Mouse (Mus musculus): ENCODE results near the gene Slc12a1. TPM values are rescaled to one million over a fixed set of nuclear protein-coding genes. Genes with fewer than 3 reads are reported as not detected.

Slc12a1 gene
- polyA plus RNA-seq, 2 experiments, result 0.06 TPM

DNA sequence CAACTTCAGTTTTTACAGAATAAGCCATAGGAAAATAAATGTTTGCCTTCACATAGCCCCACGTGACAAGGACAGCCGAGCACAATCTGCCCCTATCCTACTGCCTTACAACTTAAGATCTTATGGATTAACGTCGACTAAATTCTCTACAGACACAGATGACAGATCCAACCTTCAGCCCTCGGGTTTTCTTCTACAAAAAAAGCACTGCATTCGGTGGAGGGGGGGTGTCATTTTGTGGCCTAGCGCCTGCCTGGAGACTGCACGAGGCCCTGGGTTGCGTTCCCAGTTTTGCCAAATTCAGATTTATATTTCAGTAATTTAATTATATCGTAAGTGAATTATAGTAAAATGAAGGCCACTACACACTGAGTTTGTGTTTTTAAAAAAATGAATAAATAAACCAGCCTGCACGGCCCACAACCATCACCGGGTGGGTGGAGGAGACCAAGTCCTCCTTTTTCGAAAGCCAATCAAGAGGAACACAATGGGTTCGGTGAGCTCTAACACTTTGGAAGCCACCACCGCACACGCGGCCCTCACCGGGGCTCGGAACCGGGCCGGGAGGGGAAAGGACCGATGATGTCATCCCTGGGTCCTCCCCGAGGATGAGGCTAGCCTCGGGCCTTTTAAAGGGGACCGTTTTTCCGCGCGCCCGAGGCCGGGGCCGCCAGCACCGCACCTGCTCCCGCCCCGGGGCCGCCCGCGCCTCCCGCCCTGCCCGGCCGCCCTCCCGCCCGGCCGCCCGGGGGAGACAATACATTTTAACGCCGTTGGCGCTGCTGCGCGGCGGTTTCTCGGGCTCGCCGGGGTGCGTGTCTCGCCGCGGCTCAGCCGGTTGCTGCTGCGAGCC lies 29.5 kb upstream of the Slc12a1 start:
- WGBS, result under 1% methylated on average over 26 of the region's 59 CpGs
- DNase-seq (ENCODE audit: low spot score) (peak; percentile 14), ATAC-seq (ENCODE audit: low FRiP score, low read depth) (peak; percentile 69)
- H3K9ac ChIP-seq (ENCODE audit: low read depth, low read length, severe bottlenecking), result peak overlapping the region; percentile 98
- no peak for TF ChIP-seq POLR2A (IDR thresholded peaks at IDR 0.05; ENCODE audit: borderline replicate concordance, extremely low read depth, insufficient read depth, insufficient read length)
- peak overlapping the region; percentile 77 for H3K4me3 ChIP-seq (replicated peaks; ENCODE audit: low read length)
- H3K4me1 ChIP-seq (ENCODE audit: control insufficient read depth, insufficient read depth, low read length), result peaks cover 12% of the 10 kb centered on the region
- no peaks in the 10 kb centered on the region for H3K27me3 ChIP-seq (ENCODE audit: control insufficient read depth, insufficient read depth, low read length)
- no peaks in the 10 kb centered on the region for H3K36me3 ChIP-seq (ENCODE audit: control insufficient read depth, insufficient read depth, low read length)
- H3K4me2 ChIP-seq (replicated peaks; ENCODE audit: low read depth, low read length, severe bottlenecking), result peak overlapping the region; percentile 56
- H3K9me3 ChIP-seq (ENCODE audit: control insufficient read depth, low read length), result no peaks in the 10 kb centered on the region
- peak overlapping the region; percentile 92 for H3K27ac ChIP-seq (replicated peaks; ENCODE audit: low read depth, low read length)

DNA sequence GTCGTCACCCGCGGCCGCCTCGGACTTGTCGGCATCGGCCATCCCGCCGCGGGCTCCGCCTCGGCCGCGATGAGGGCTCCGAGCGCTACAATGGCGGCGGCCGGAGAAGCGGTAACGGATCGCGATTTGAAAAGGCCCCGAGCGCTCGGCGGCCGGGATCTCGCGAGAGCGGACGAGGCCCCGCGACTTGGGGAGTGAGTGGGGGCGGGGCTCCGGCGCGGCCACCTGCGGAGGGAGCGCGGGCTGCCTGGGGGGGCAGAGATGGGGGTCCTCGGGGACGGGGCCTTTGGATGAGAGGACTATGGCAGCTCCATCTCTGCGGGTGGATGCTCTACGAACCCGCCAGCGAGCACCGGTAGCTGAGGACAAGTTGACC lies 28.8 kb upstream of the Slc12a1 start, which contains the start of gene Myef2:
TSS of gene Myef2 (minus strand) at position 185 of the 376 bp plus-strand sequence.
- Histone ChIP-seq H3K9me3 (ENCODE audit: control insufficient read depth, low read length) (no peaks in the 10 kb centered on the region), H3K4me3 (replicated peaks; ENCODE audit: low read length) (peak within 1 kb of the TSS; percentile 77), H3K27me3 (ENCODE audit: control insufficient read depth, insufficient read depth, low read length) (no peaks in the 10 kb centered on the region), H3K4me1 (ENCODE audit: control insufficient read depth, insufficient read depth, low read length) (peaks cover 12% of the 10 kb centered on the region), H3K27ac (replicated peaks; ENCODE audit: low read depth, low read length) (peak within 1 kb of the TSS; percentile 92), H3K4me2 (replicated peaks; ENCODE audit: low read depth, low read length, severe bottlenecking) (peak within 1 kb of the TSS; percentile 56), H3K9ac (ENCODE audit: low read depth, low read length, severe bottlenecking) (peak within 1 kb of the TSS; percentile 98), H3K36me3 (ENCODE audit: control insufficient read depth, insufficient read depth, low read length) (no peaks in the 10 kb centered on the region)
- peak; percentile 90 for ATAC-seq (ENCODE audit: low FRiP score, low read depth)
- no peak for TF ChIP-seq POLR2A (IDR thresholded peaks at IDR 0.05; ENCODE audit: borderline replicate concordance, extremely low read depth, insufficient read depth, insufficient read length)
- DNase-seq (ENCODE audit: low spot score), result peak; percentile 75
- WGBS, result 2% methylated on average over 19 of the region's 48 CpGs

DNA sequence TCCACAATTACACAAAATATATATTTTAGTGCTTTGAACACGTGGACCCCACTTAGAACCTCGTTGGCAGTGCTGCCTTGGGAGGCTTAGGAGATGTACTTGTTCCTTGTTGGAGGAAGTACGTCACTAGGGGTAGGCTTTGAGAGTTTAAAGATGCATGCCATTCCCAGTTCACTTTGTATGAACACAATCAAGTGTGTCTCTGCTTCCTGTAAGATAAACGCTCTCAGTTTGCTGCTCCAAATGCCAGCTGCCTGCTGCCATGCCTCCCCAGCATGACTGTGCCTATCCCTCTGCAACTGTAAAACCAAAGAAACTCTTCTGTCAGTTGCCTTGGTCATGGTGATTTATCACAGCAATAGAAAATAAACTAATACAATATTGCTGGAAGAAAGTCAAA lies 26.5 kb upstream of the Slc12a1 start:
- no peak overlapping the region for H3K4me2 ChIP-seq (replicated peaks; ENCODE audit: low read depth, low read length, severe bottlenecking)
- no peaks in the 10 kb centered on the region for H3K36me3 ChIP-seq (ENCODE audit: control insufficient read depth, insufficient read depth, low read length)
- no peak overlapping the region for H3K4me3 ChIP-seq (replicated peaks; ENCODE audit: low read length)
- H3K9ac ChIP-seq (ENCODE audit: low read depth, low read length, severe bottlenecking), result no peak overlapping the region
- no peak for DNase-seq (ENCODE audit: low spot score)
- H3K27ac ChIP-seq (replicated peaks; ENCODE audit: low read depth, low read length), result no peak overlapping the region
- no peak for TF ChIP-seq POLR2A (IDR thresholded peaks at IDR 0.05; ENCODE audit: borderline replicate concordance, extremely low read depth, insufficient read depth, insufficient read length)
- no peaks in the 10 kb centered on the region for H3K27me3 ChIP-seq (ENCODE audit: control insufficient read depth, insufficient read depth, low read length)
- H3K9me3 ChIP-seq (ENCODE audit: control insufficient read depth, low read length), result no peaks in the 10 kb centered on the region
- WGBS, result 32% methylated on average over 4 of the region's 4 CpGs
- peaks cover 12% of the 10 kb centered on the region for H3K4me1 ChIP-seq (ENCODE audit: control insufficient read depth, insufficient read depth, low read length)
- ATAC-seq (ENCODE audit: low FRiP score, low read depth), result no peak

- 80% methylated on average over 3 of the region's 3 CpGs for WGBS
- no peak for ATAC-seq (ENCODE audit: low FRiP score, low read depth)
- DNase-seq (ENCODE audit: low spot score), result no peak
- Histone ChIP-seq H3K9ac (ENCODE audit: low read depth, low read length, severe bottlenecking) (no peak overlapping the region), H3K4me3 (replicated peaks; ENCODE audit: low read length) (no peak overlapping the region), H3K9me3 (ENCODE audit: control insufficient read depth, low read length) (no peaks in the 10 kb centered on the region), H3K27me3 (ENCODE audit: control insufficient read depth, insufficient read depth, low read length) (no peaks in the 10 kb centered on the region), H3K27ac (replicated peaks; ENCODE audit: low read depth, low read length) (no peak overlapping the region), H3K4me1 (ENCODE audit: control insufficient read depth, insufficient read depth, low read length) (peaks cover 5% of the 10 kb centered on the region), H3K4me2 (replicated peaks; ENCODE audit: low read depth, low read length, severe bottlenecking) (no peak overlapping the region), H3K36me3 (ENCODE audit: control insufficient read depth, insufficient read depth, low read length) (no peaks in the 10 kb centered on the region)
- no peak for TF ChIP-seq POLR2A (IDR thresholded peaks at IDR 0.05; ENCODE audit: borderline replicate concordance, extremely low read depth, insufficient read depth, insufficient read length)
Measured at GRCm38 (mm10) chr2:125126792-125127191, 25.5 kb upstream of the Slc12a1 start.

GRCm38 (mm10) chr2:125134113-125134512 lies 18.2 kb upstream of the Slc12a1 start:
- H3K27ac ChIP-seq (replicated peaks; ENCODE audit: low read depth, low read length), result no peak overlapping the region
- H3K4me1 ChIP-seq (ENCODE audit: control insufficient read depth, insufficient read depth, low read length), result peaks cover 5% of the 10 kb centered on the region
- H3K4me2 ChIP-seq (replicated peaks; ENCODE audit: low read depth, low read length, severe bottlenecking), result no peak overlapping the region
- H3K9me3 ChIP-seq (ENCODE audit: control insufficient read depth, low read length), result no peaks in the 10 kb centered on the region
- ATAC-seq (ENCODE audit: low FRiP score, low read depth) (no peak; the same call in 1 of the 2 replicates), DNase-seq (ENCODE audit: low spot score) (no peak)
- H3K27me3 ChIP-seq (ENCODE audit: control insufficient read depth, insufficient read depth, low read length), result peaks cover 6% of the 10 kb centered on the region; the same call in 1 of the 2 replicates
- H3K36me3 ChIP-seq (ENCODE audit: control insufficient read depth, insufficient read depth, low read length), result no peaks in the 10 kb centered on the region
- H3K9ac ChIP-seq (ENCODE audit: low read depth, low read length, severe bottlenecking), result no peak overlapping the region
- no peak overlapping the region for H3K4me3 ChIP-seq (replicated peaks; ENCODE audit: low read length)
- WGBS, result 42% methylated on average over 4 of the region's 4 CpGs
- no peak for TF ChIP-seq POLR2A (IDR thresholded peaks at IDR 0.05; ENCODE audit: borderline replicate concordance, extremely low read depth, insufficient read depth, insufficient read length)
